ENCODE assay signal across 22 mouse cellular contexts in genomic region chr17:73518359-73518758, GRCm38 (mm10).
DNase-seq lines count a peak whose midpoint lies in the region; TF ChIP-seq lines count a peak whose summit lies in the region.
"Had no signal": no experiment of that assay in that cellular context is flagged by ENCODE, and none has a peak within 500 bp of the region (broad histone marks: within the 10 kb centered on the region; RNA-seq: fewer than 3 reads in every experiment).

No protein-coding gene starts in this region.

- no peak for TF ChIP-seq POLR2A in lung, adult 2 months (IDR thresholded peaks at IDR 0.05; ENCODE audit: borderline replicate concordance, extremely low read depth, low read depth, low read length)

- no peaks in the 10 kb centered on the region for H3K4me1 ChIP-seq in lung, adult 2 months (ENCODE audit: control insufficient read depth, insufficient read depth, low read length)
- H3K4me1 ChIP-seq: embryonic facial prominence, embryonic 10.5 days; heart, embryonic 12.5 days; hindbrain, embryonic 12.5 days; megakaryocyte, embryonic 14.5 days; neural tube, embryonic 15.5 days; stomach, embryonic 15.5 days had no signal

- 75% methylated on average over 1 of the region's 1 CpGs for WGBS in lung, adult 2 months

- no peak for TF ChIP-seq CTCF in lung, adult 2 months (IDR thresholded peaks at IDR 0.05; ENCODE audit: insufficient read depth, low read length)

- peak; percentile 29 for DNase-seq in left cerebral cortex, adult 11 months (ENCODE audit: low spot score)
- DNase-seq in left cerebral cortex, postnatal 4 days = no peak
- DNase-seq in frontal cortex, postnatal 14 days (ENCODE audit: low spot score in 2 of 2) = peak; percentile 14 to 19
- DNase-seq in left cerebral cortex, postnatal 25 days (ENCODE audit: low spot score in 2 of 2) = peak; percentile 31 to 95
- DNase-seq in telencephalon, adult 2 months (ENCODE audit: low read depth, low spot score) = peak; percentile 80
- DNase-seq in lung, adult 2 months = no peak
- DNase-seq in gastrocnemius, postnatal 10 days = no peak
- DNase-seq: adrenal gland, postnatal 36 days; cerebellum, adult 2 months; cerebellum, postnatal 36 days; heart, postnatal 14 days; kidney, adult 2 months; kidney, postnatal 10 days; lung, adult 18-20 months had no signal

- intact Hi-C loops in left cerebral cortex, postnatal 4 days (cut with DNase I) = no loop called here
- intact Hi-C loops in left cerebral cortex, postnatal 25 days (cut with DNase I) = loop anchor here (1.0 to 10.0 kb wide), 4 partner anchors 42 to 444 kb away; no protein-coding TSS in a partner anchor

- no peak overlapping the region for H3K4me3 ChIP-seq in lung, adult 2 months (replicated peaks; ENCODE audit: extremely low read depth, low read depth, low read length)
- H3K4me3 ChIP-seq: embryonic facial prominence, embryonic 10.5 days; heart, embryonic 12.5 days; hindbrain, embryonic 12.5 days; layer of hippocampus, adult 2 months; megakaryocyte, embryonic 14.5 days; midbrain, embryonic 15.5 days; neural tube, embryonic 15.5 days; stomach, embryonic 15.5 days had no signal

Comparison
In these comparisons a context has a peak if more than half of its experiments do, and no peak if none do; other contexts are left out.
1. DNase-seq: peak in left cerebral cortex, adult 11 months (single experiment), frontal cortex, postnatal 14 days (2 of 2), left cerebral cortex, postnatal 25 days (2 of 2) and telencephalon, adult 2 months (single experiment); none in left cerebral cortex, postnatal 4 days (single experiment), lung, adult 2 months (single experiment) and gastrocnemius, postnatal 10 days (single experiment).